Mouse (Mus musculus) thymus, postnatal 36 days (tissue): ENCODE data around the gene Fsd1.
"Not testable (repeated sequence)": the region's sequence is repeated elsewhere in the genome, so short reads cannot be mapped to it uniquely, and the experiment has no call there.

ENCODE experiments used
- DNase-seq, 2 experiments: peaks; one replicate each; pipeline ENCODE4 v3.0.0; 2022; ENCODE audit warnings: mixed read lengths in 2 of 2

The Fsd1 gene

GRCm38 (mm10) chr17:55986030-55986961 is at the start of gene Fsd1:
Gene Fsd1, plus strand, starts transcription at chr17:55986509.
- DNase-seq, result peak in 1 of 2 experiments; percentile 29

DNA sequence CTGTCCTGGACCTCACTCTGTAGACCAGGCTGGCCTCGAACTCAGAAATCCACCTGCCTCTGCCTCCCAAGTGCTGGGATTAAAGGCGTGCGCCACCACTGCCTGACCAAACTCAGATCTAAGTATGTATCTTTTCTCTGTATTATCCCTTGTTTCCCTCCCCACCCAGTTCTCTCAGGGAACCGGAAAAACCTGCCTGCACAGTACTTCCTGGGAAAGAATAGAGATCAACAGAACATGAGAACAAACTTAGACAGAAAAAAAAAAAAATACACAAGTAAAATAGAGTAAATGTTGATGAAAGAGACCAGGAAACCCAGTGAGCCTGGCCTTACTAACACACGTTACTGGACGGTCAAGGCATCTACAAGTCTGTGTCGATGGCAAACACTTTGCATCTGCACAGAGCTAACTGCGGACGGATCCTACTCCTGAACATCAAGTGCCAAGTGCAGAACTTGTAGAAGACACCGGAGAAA is 41.9 kb upstream of the Fsd1 start:
- DNase-seq, result not testable (repeated sequence)

- DNase-seq, result peak; percentile 76 to 82
Measured at GRCm38 (mm10) chr17:55944866-55945682, 41.2 kb upstream of the Fsd1 start.

DNA sequence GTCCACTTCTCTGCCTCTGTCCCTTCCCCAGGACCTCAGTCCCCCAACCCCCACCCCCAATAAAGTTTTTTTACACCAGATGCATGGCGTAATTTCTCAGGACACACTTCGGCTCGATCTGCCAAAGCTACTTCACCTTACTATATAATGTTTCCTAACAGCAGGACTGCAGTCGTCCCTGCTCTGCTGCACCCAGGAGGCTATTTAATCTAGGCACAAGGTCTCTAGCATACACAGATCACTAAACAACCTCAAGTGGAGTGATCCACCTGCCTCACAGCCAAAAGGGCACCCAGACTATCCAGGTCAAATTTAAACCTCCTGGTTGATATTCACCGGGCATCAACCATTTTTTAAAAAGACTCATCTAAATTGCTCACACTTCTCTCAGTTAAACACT is 40.6 kb upstream of the Fsd1 start:
- DNase-seq, result no peak

DNA sequence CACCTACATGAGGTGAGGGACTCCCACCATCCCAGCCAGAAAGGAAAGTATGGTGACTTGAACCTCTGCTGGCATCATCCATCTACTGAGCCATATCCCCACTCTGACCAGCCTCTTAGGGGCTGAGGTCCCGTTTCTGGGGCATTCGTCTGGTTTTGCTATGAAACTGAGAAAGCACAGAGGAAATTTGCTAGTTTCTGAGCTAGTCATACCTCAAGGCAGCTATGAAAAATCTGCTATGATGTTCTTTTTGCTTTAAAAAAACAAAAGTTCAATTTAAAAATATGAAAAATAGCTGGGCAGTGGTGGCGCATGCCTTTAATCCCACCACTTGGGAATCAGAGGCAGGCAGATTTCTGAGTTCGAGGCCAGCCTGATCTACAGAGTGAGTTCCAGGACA is 37.7 kb upstream of the Fsd1 start:
- DNase-seq, result no peak

DNA sequence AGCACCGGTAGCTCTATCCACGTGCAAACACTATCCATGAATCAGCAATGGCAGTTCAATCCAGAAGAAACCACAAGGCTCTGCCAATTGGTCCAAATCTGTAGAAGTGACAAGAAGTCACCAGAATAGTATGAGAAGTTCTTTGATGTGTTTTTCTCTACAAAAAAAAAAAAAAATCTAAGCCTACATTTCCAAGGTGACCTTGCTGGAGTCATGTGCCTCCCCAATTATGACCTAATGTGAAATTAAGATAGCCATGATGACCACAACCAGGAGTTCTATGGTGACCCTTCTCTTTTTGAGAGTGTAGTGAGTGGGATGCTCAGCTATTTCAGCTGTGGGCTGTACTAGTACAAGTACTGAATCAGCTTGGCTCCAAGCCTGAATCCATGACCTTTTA is 36.9 kb upstream of the Fsd1 start, which contains the start of gene Zfp119b:
TSS of gene Zfp119b (minus strand) at position 101 of the 400 bp plus-strand sequence.
- no peak for DNase-seq

GRCm38 (mm10) chr17:55950601-55951000 is 35.7 kb upstream of the Fsd1 start:
- DNase-seq, result no peak

DNA sequence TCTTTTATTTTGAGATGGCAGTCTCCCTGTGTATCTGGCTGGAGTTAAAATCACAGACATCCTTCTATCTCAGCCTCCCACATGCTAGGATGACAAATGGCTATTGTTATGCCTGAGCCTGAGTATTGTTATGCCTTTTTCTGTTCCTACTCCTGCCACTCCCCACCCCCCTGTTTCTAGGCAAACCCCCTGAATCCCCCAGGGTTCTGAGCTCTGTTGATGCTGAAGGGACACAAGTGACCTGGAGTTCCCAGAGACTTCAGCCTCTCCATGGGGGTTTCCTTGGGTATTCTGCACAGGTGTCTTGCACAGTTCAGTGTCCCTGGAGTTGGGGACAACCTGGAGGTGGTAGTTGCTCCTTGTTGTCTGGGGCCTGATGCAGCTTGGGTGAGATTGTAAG is 34.3 kb upstream of the Fsd1 start:
- no peak for DNase-seq

- no peak for DNase-seq
Measured at GRCm38 (mm10) chr17:55952447-55953027, 33.8 kb upstream of the Fsd1 start, which contains the start of gene Ebi3. Gene Ebi3, plus strand, starts transcription at chr17:55952640.

DNA sequence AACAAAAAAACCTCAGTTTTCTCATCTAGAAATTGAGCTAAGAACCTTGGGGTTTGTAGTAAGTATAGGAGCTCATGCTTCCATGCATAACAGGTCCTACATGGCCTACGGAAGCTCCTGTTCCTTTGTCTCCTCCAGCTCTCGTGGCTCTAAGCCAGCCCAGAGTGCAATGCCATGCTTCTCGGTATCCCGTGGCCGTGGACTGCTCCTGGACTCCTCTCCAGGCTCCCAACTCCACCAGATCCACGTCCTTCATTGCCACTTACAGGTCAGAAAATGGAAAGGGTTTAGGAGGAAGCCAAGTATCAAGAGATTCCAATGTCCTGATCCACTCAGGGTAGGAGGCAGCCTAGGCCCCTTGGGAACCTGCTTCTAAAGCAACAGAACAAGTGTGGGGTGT is 32.6 kb upstream of the Fsd1 start:
- DNase-seq, result no peak

DNA sequence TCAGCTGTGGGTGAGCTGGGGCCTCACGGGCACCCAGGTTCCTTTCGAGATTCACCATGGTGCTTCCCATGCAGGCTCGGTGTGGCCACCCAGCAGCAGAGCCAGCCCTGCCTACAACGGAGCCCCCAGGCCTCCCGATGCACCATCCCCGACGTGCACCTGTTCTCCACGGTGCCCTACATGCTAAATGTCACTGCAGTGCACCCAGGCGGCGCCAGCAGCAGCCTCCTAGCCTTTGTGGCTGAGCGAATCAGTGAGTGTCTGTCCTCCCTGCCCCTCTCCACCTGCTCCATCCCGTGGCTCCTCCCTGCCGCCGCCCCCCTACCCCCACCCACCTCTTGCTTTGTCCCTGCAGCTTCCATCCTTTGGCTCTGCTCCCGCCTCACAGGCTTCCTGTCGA is 32.1 kb upstream of the Fsd1 start:
- DNase-seq, result no peak

GRCm38 (mm10) chr17:55956129-55956528 is 30.2 kb upstream of the Fsd1 start:
- DNase-seq, result peak; percentile 37 to 52

DNA sequence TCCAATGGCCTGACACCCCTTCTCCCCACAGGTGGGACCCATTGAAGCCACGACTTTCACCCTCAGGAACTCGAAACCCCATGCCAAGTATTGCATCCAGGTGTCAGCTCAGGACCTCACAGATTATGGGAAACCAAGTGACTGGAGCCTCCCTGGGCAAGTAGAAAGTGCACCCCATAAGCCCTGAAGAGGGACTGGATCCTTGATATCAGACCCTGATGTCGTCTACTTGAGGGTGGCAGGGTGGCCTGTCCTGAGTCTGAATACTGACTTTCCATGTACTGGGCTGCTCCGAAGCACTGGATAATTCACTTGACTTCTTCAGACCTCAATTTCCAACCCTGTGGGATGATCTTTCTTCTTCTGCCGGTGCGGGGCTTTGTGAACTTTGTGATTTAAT is 29.7 kb upstream of the Fsd1 start:
- no peak for DNase-seq

- peak; percentile 59 to 64 for DNase-seq
Measured at GRCm38 (mm10) chr17:55957168-55957567, 29.1 kb upstream of the Fsd1 start.

GRCm38 (mm10) chr17:55957726-55958583 is 28.4 kb upstream of the Fsd1 start:
- no peak for DNase-seq

- no peak for DNase-seq
Measured at GRCm38 (mm10) chr17:55958584-55958886, 27.8 kb upstream of the Fsd1 start.

- peak; percentile 88 for DNase-seq
Measured at GRCm38 (mm10) chr17:55958918-55959728, 27.2 kb upstream of the Fsd1 start, which contains the start of gene Yju2. Gene Yju2, plus strand, starts transcription at chr17:55959099.

DNA sequence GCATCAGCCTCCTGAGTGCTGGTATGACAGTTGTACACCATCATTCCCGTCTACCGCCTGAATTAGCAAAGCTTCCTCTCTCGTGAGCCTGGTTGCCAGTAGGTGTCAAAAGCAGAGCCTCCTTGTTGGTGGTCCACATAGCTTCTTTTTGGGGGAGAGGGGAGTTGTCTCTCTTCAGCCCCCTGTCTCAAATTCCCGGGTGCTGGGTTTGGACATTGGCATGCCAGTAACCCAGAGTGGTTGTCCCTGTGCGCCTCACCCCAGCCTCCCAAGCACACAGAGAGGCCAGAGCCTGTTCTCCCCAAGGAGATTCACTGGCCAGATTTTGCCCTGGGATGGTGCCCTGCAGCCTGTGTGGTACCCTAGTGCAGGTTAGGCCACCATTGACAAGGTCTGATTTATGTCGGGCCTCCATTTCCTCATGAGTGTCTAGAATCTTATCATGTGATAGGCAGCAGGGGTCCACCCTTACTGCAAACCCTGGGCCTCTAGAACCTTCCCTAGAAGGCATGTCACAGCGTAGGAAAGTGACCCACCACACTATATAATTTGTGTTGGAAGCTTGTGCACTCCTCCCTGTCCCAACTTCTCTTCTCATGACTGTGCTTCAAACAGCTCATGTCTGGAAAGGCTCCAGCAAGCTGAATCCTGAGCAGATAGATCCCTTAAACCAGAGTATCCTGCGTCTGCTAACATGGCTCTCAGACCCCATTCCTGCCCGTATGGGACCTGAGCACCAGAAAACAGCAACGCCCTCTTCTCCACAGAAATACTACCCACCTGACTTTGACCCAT is 26.2 kb upstream of the Fsd1 start:
- no peak for DNase-seq

DNA sequence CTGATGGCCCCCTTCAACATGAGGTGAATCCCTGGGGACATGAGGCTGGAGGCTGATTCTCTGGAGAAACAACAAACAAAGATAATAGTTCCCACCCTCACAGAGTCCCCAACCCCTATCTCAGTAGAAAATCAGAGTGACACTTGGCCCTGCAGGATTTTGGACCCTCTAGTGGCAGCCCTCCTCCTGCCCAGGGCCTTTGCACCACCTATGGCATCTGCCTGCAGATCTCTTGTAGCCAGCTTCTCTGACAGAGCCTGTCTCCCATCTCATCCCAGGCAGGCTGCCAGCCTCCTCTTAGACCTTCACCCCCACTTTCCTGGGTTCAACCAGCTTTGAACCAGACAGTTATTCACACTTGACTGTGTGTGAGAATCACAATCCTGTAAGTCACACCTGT is 25.5 kb upstream of the Fsd1 start:
- DNase-seq, result no peak

DNA sequence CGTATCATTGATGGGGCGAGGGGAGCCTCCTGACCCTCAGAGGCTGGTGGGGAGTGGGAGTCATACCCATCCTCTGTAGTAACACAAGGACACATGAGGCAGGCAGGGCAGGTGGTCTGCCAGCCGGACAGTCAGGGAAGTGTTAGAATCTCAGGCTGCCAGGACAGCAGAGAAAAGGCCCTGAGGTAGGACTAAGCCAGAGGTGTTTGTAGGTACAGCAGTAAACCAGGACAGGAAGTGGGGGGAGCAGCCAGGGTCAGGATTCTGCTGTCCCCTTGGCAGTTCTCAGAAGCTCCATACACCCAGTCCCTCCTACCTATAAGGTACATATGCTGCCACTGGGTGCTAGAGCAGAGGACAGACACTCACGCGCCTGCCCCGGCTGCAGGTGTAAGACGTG is 24.7 kb upstream of the Fsd1 start:
- DNase-seq, result no peak
